Mouse (Mus musculus): Measurements from ENCODE around the gene Eml3. TPM values are rescaled to one million over a fixed set of nuclear protein-coding genes. Genes with fewer than 3 reads are reported as not detected.
"Not testable (repeated sequence)": the region's sequence is repeated elsewhere in the genome, so short reads cannot be mapped to it uniquely, and the experiment has no call there.

The Eml3 gene
- polyA plus RNA-seq, 1 experiment from 2014 or later, result 19.0 TPM

GRCm38 (mm10) chr19:8888511-8889385 lies 40.6 kb upstream of the Eml3 start, which contains the start of the genes 1810009A15Rik and Gm49416:
TSS of gene 1810009A15Rik (plus strand) at chr19:8888853.
TSS of gene Gm49416 (plus strand) at chr19:8888926.
- peak within 1 kb of the TSS; percentile 92 for H3K27ac ChIP-seq (ENCODE audit: low read depth)
- WGBS, result under 1% methylated on average over 58 of the region's 58 CpGs
- peak; percentile 95 for ATAC-seq (ENCODE audit: insufficient read depth)

GRCm38 (mm10) chr19:8892829-8893766 lies 36.3 kb upstream of the Eml3 start, which contains the start of gene Ints5:
TSS of gene Ints5 (plus strand) at chr19:8893005.
- WGBS, result 2% methylated on average over 54 of the region's 54 CpGs
- H3K4me2 ChIP-seq, result peak within 1 kb of the TSS; percentile 84
- peak within 1 kb of the TSS; percentile 92 for H3K9ac ChIP-seq
- peaks cover 11% of the 10 kb centered on the region for H3K4me1 ChIP-seq (ENCODE audit: insufficient read depth)
- peaks cover 51% of the 10 kb centered on the region for H3K36me3 ChIP-seq (ENCODE audit: insufficient read depth)
- H3K4me3 ChIP-seq (ENCODE audit: low read depth, low read length), result peak within 1 kb of the TSS; percentile 87
- no peaks in the 10 kb centered on the region for H3K27me3 ChIP-seq (ENCODE audit: insufficient read depth, low read length)
- no peaks in the 10 kb centered on the region for H3K9me3 ChIP-seq (ENCODE audit: low read depth, low read length)
- H3K27ac ChIP-seq (ENCODE audit: low read depth), result peak within 1 kb of the TSS; percentile 90
- ATAC-seq (ENCODE audit: insufficient read depth) (peak; percentile 57), DNase-seq (peak; percentile 95)
- TF ChIP-seq CTCF (IDR thresholded peaks at IDR 0.05; ENCODE audit: low read depth), result no peak

More at GRCm38 (mm10) chr19:8888511-8889385, 40.6 kb upstream of the Eml3 start, which contains the start of the genes 1810009A15Rik and Gm49416:
- Histone ChIP-seq H3K4me3 (ENCODE audit: low read depth, low read length) (peak within 1 kb of the TSS; percentile 71), H3K4me1 (ENCODE audit: insufficient read depth) (peaks cover 4% of the 10 kb centered on the region), H3K4me2 (peak within 1 kb of the TSS; percentile 92), H3K36me3 (ENCODE audit: insufficient read depth) (peaks cover 21% of the 10 kb centered on the region), H3K27me3 (ENCODE audit: insufficient read depth, low read length) (no peaks in the 10 kb centered on the region), H3K9me3 (ENCODE audit: low read depth, low read length) (no peaks in the 10 kb centered on the region), H3K9ac (peak within 1 kb of the TSS; percentile 89)
- peak; percentile 99 for DNase-seq
- TF ChIP-seq CTCF (IDR thresholded peaks at IDR 0.05; ENCODE audit: low read depth), result no peak

GRCm38 (mm10) chr19:8895397-8895960 lies 33.9 kb upstream of the Eml3 start:
- no peak overlapping the region for H3K9ac ChIP-seq
- H3K9me3 ChIP-seq (ENCODE audit: low read depth, low read length), result no peaks in the 10 kb centered on the region
- H3K4me3 ChIP-seq (ENCODE audit: low read depth, low read length), result no peak overlapping the region
- peaks cover 43% of the 10 kb centered on the region for H3K36me3 ChIP-seq (ENCODE audit: insufficient read depth)
- DNase-seq (no peak), ATAC-seq (ENCODE audit: insufficient read depth) (no peak)
- no peaks in the 10 kb centered on the region for H3K27me3 ChIP-seq (ENCODE audit: insufficient read depth, low read length)
- no peak for TF ChIP-seq CTCF (IDR thresholded peaks at IDR 0.05; ENCODE audit: low read depth)
- 87% methylated on average over 9 of the region's 9 CpGs for WGBS
- H3K4me2 ChIP-seq, result no peak overlapping the region
- no peak overlapping the region for H3K27ac ChIP-seq (ENCODE audit: low read depth)
- H3K4me1 ChIP-seq (ENCODE audit: insufficient read depth), result peaks cover 16% of the 10 kb centered on the region

GRCm38 (mm10) chr19:8896231-8896630 lies 33.1 kb upstream of the Eml3 start:
- 84% methylated on average over 5 of the region's 5 CpGs for WGBS
- H3K27me3 ChIP-seq (ENCODE audit: insufficient read depth, low read length); ATAC-seq (ENCODE audit: insufficient read depth); H3K9me3 ChIP-seq (ENCODE audit: low read depth, low read length); H3K9ac ChIP-seq; H3K4me3 ChIP-seq (ENCODE audit: low read depth, low read length); DNase-seq; H3K4me2 ChIP-seq; H3K27ac ChIP-seq (ENCODE audit: low read depth): not testable (repeated sequence)
- Histone ChIP-seq H3K4me1 (ENCODE audit: insufficient read depth) (peaks cover 16% of the 10 kb centered on the region), H3K36me3 (ENCODE audit: insufficient read depth) (peaks cover 38% of the 10 kb centered on the region)

GRCm38 (mm10) chr19:8897211-8897864 lies 32.0 kb upstream of the Eml3 start:
- ATAC-seq (ENCODE audit: insufficient read depth) (peak; percentile 62), DNase-seq (peak; percentile 60)
- Histone ChIP-seq H3K4me3 (ENCODE audit: low read depth, low read length) (peak overlapping the region; percentile 89), H3K9ac (peak overlapping the region; percentile 96), H3K27ac (ENCODE audit: low read depth) (peak overlapping the region; percentile 86), H3K4me1 (ENCODE audit: insufficient read depth) (peaks cover 16% of the 10 kb centered on the region), H3K36me3 (ENCODE audit: insufficient read depth) (peaks cover 42% of the 10 kb centered on the region), H3K4me2 (peak overlapping the region; percentile 65)
- WGBS, result 21% methylated on average over 21 of the region's 21 CpGs
- H3K9me3 ChIP-seq (ENCODE audit: low read depth, low read length); H3K27me3 ChIP-seq (ENCODE audit: insufficient read depth, low read length): not testable (repeated sequence)

- Histone ChIP-seq H3K9ac (peak within 1 kb of the TSS; percentile 96), H3K4me1 (ENCODE audit: insufficient read depth) (peaks cover 16% of the 10 kb centered on the region; the same call in 1 of the 2 replicates), H3K4me3 (ENCODE audit: low read depth, low read length) (peak within 1 kb of the TSS; percentile 89), H3K27ac (ENCODE audit: low read depth) (peak within 1 kb of the TSS; percentile 86), H3K27me3 (ENCODE audit: insufficient read depth, low read length) (no peaks in the 10 kb centered on the region), H3K4me2 (peak within 1 kb of the TSS; percentile 75), H3K9me3 (ENCODE audit: low read depth, low read length) (no peaks in the 10 kb centered on the region), H3K36me3 (ENCODE audit: insufficient read depth) (peaks cover 48% of the 10 kb centered on the region)
- ATAC-seq (ENCODE audit: insufficient read depth), result peak; percentile 99
- no peak for TF ChIP-seq CTCF (IDR thresholded peaks at IDR 0.05; ENCODE audit: low read depth)
- under 1% methylated on average over 53 of the region's 53 CpGs for WGBS
- DNase-seq, result peak; percentile 99
Observed at GRCm38 (mm10) chr19:8897865-8898495, 31.4 kb upstream of the Eml3 start, which contains the start of gene Ganab. TSS of gene Ganab (plus strand) at chr19:8898071.

Measured in lung, embryonic 14.5 days (tissue).